Mouse (Mus musculus) hindbrain, embryonic 12.5 days (tissue): ENCODE results near the gene Tgfbr1. TPM values are rescaled to one million over a fixed set of nuclear protein-coding genes. Genes with fewer than 3 reads are reported as not detected.
A peak's percentile ranks its signal among the peaks of the same experiment; 100 is the strongest.

Experiments
- ATAC-seq: fragments of 200-750 bp; cut with Nextera tagmentation; 2 replicates; pipeline ENCODE4 v1.8.0; 2017; ENCODE audit warnings: moderate TSS enrichment; ENCODE audit not compliant: low FRiP score
- H3K27ac ChIP-seq: fragments of 300-500 bp; sonication (generic); 2 replicates; pipeline ENCODE4 v1.5.1; 2016; ENCODE audit warnings: mild to moderate bottlenecking
- H3K27me3 ChIP-seq: fragments of 300-500 bp; sonication (generic); 2 replicates; pipeline ENCODE4 v1.6.1; 2016; ENCODE audit warnings: mild to moderate bottlenecking
- H3K36me3 ChIP-seq: fragments of 300-500 bp; sonication (generic); 2 replicates; pipeline ENCODE4 v1.6.1; 2016; ENCODE audit warnings: mild to moderate bottlenecking
- H3K4me1 ChIP-seq: fragments of 300-500 bp; sonication (generic); 2 replicates; pipeline ENCODE4 v1.6.1; 2016
- H3K4me2 ChIP-seq: fragments of 300-500 bp; sonication (generic); replicated peaks from 2 replicates; pipeline ENCODE4 v1.6.1; 2016; ENCODE audit warnings: mild to moderate bottlenecking
- H3K4me3 ChIP-seq: fragments of 300-500 bp; sonication (generic); 2 replicates; pipeline ENCODE4 v1.5.1; 2016; ENCODE audit warnings: mild to moderate bottlenecking
- H3K9ac ChIP-seq: fragments of 300-500 bp; sonication (generic); 2 replicates; pipeline ENCODE4 v1.6.1; 2016; ENCODE audit warnings: mild to moderate bottlenecking, moderate library complexity
- H3K9me3 ChIP-seq: fragments of 300-500 bp; sonication (generic); replicated peaks from 2 replicates; pipeline ENCODE4 v1.6.1; 2016; ENCODE audit warnings: mild to moderate bottlenecking
- WGBS: fragments of 180-500 bp; shearing (Covaris S2); methylation state at CpG from one replicate; pipeline ENCODE4 v1.1.7; 2016; 5-methylcytosine and 5-hydroxymethylcytosine counted together
- polyA plus RNA-seq: library from polyadenylated mRNA; unstranded; fragments of >200 nt; fragmentation: Nextera tagmentation; extraction: Ambion mirVana; gene quantifications from 2 replicates; pipeline ENCODE4 v1.2.1, GENCODE M21; 2016

Gene Tgfbr1
- polyA plus RNA-seq, 1 experiment from 2014 or later: 96.7 TPM

GRCm38 (mm10) chr4:47322315-47322714 lies 30.7 kb upstream of the Tgfbr1 start:
- ATAC-seq: no peak
- H3K9ac ChIP-seq: no peak overlapping the region
- no peak overlapping the region for H3K27ac ChIP-seq
- 77% methylated on average over 3 of the region's 3 CpGs for WGBS
- no peaks in the 10 kb centered on the region for H3K27me3 ChIP-seq
- H3K4me3 ChIP-seq: no peak overlapping the region
- peaks cover 3% of the 10 kb centered on the region; the same call in 1 of the 2 replicates for H3K4me1 ChIP-seq
- H3K9me3 ChIP-seq: no peaks in the 10 kb centered on the region
- H3K4me2 ChIP-seq: no peak overlapping the region
- no peaks in the 10 kb centered on the region for H3K36me3 ChIP-seq

GRCm38 (mm10) chr4:47324206-47324605 lies 28.8 kb upstream of the Tgfbr1 start:
- ATAC-seq: no peak
- Histone ChIP-seq H3K27ac (no peak overlapping the region), H3K9me3 (no peaks in the 10 kb centered on the region), H3K4me3 (no peak overlapping the region), H3K27me3 (no peaks in the 10 kb centered on the region), H3K4me1 (peaks cover 3% of the 10 kb centered on the region; the same call in 1 of the 2 replicates), H3K4me2 (no peak overlapping the region), H3K9ac (no peak overlapping the region), H3K36me3 (no peaks in the 10 kb centered on the region)
- 86% methylated on average over 1 of the region's 1 CpGs for WGBS

- no peaks in the 10 kb centered on the region for H3K9me3 ChIP-seq
- no peak overlapping the region for H3K4me2 ChIP-seq
- H3K9ac ChIP-seq: no peak overlapping the region
- peaks cover 3% of the 10 kb centered on the region; the same call in 1 of the 2 replicates for H3K4me1 ChIP-seq
- H3K36me3 ChIP-seq: no peaks in the 10 kb centered on the region
- 81% methylated on average over 3 of the region's 3 CpGs for WGBS
- no peak overlapping the region for H3K27ac ChIP-seq
- H3K4me3 ChIP-seq: no peak overlapping the region
- no peaks in the 10 kb centered on the region for H3K27me3 ChIP-seq
- ATAC-seq: no peak
Observed at GRCm38 (mm10) chr4:47327782-47328181, 25.2 kb upstream of the Tgfbr1 start.

- 23% methylated on average over 1 of the region's 1 CpGs for WGBS
- H3K27me3 ChIP-seq: no peaks in the 10 kb centered on the region
- H3K27ac ChIP-seq: no peak overlapping the region
- H3K4me2 ChIP-seq: no peak overlapping the region
- no peaks in the 10 kb centered on the region for H3K36me3 ChIP-seq
- no peaks in the 10 kb centered on the region for H3K4me1 ChIP-seq
- ATAC-seq: no peak
- no peaks in the 10 kb centered on the region for H3K9me3 ChIP-seq
- H3K4me3 ChIP-seq: no peak overlapping the region
- H3K9ac ChIP-seq: no peak overlapping the region
Observed at GRCm38 (mm10) chr4:47329285-47329684, 23.7 kb upstream of the Tgfbr1 start.

GRCm38 (mm10) chr4:47330378-47331052 lies 22.5 kb upstream of the Tgfbr1 start:
- Histone ChIP-seq H3K4me1 (no peaks in the 10 kb centered on the region), H3K36me3 (no peaks in the 10 kb centered on the region), H3K9ac (no peak overlapping the region), H3K9me3 (no peaks in the 10 kb centered on the region), H3K4me2 (no peak overlapping the region), H3K27me3 (no peaks in the 10 kb centered on the region), H3K4me3 (no peak overlapping the region), H3K27ac (no peak overlapping the region)
- ATAC-seq: no peak
- 91% methylated on average over 13 of the region's 13 CpGs for WGBS

- no peak for ATAC-seq
- no peak overlapping the region for H3K9ac ChIP-seq
Observed at GRCm38 (mm10) chr4:47332812-47333343, 20.1 kb upstream of the Tgfbr1 start.

GRCm38 (mm10) chr4:47333541-47333940 lies 19.5 kb upstream of the Tgfbr1 start:
- Histone ChIP-seq H3K4me1 (no peaks in the 10 kb centered on the region), H3K36me3 (no peaks in the 10 kb centered on the region), H3K4me2 (no peak overlapping the region), H3K27me3 (no peaks in the 10 kb centered on the region), H3K27ac (no peak overlapping the region), H3K4me3 (no peak overlapping the region), H3K9me3 (no peaks in the 10 kb centered on the region), H3K9ac (no peak overlapping the region)
- 88% methylated on average over 3 of the region's 3 CpGs for WGBS
- no peak for ATAC-seq

More at GRCm38 (mm10) chr4:47332812-47333343, 20.1 kb upstream of the Tgfbr1 start:
- Histone ChIP-seq H3K4me1 (no peaks in the 10 kb centered on the region), H3K4me3 (no peak overlapping the region), H3K27me3 (no peaks in the 10 kb centered on the region), H3K27ac (no peak overlapping the region), H3K36me3 (no peaks in the 10 kb centered on the region), H3K9me3 (no peaks in the 10 kb centered on the region), H3K4me2 (no peak overlapping the region)
- WGBS: 88% methylated on average over 6 of the region's 6 CpGs

- no peak overlapping the region for H3K27ac ChIP-seq
- no peaks in the 10 kb centered on the region for H3K27me3 ChIP-seq
- no peaks in the 10 kb centered on the region for H3K36me3 ChIP-seq
- 66% methylated on average over 3 of the region's 3 CpGs for WGBS
- ATAC-seq: no peak
- H3K4me2 ChIP-seq: no peak overlapping the region
- H3K9me3 ChIP-seq: no peaks in the 10 kb centered on the region
- H3K4me1 ChIP-seq: 0 out of 2 replicates have a peak, but pooled peaks cover 2% of the 10 kb centered on the region
- no peak overlapping the region for H3K4me3 ChIP-seq
- H3K9ac ChIP-seq: no peak overlapping the region
Observed at GRCm38 (mm10) chr4:47336941-47337600, 16.0 kb upstream of the Tgfbr1 start.

- H3K27me3 ChIP-seq: no peaks in the 10 kb centered on the region
- H3K4me1 ChIP-seq: 0 out of 2 replicates have a peak, but pooled peaks cover 8% of the 10 kb centered on the region
- no peaks in the 10 kb centered on the region for H3K9me3 ChIP-seq
- WGBS: 38% methylated on average over 8 of the region's 8 CpGs
- no peak overlapping the region for H3K4me3 ChIP-seq
- no peak overlapping the region for H3K4me2 ChIP-seq
- no peak overlapping the region for H3K9ac ChIP-seq
- ATAC-seq: no peak
- H3K36me3 ChIP-seq: no peaks in the 10 kb centered on the region
- no peak overlapping the region for H3K27ac ChIP-seq
Observed at GRCm38 (mm10) chr4:47342632-47343031, 10.4 kb upstream of the Tgfbr1 start.

GRCm38 (mm10) chr4:47347022-47347421 lies 6.0 kb upstream of the Tgfbr1 start:
- no peaks in the 10 kb centered on the region for H3K27me3 ChIP-seq
- no peaks in the 10 kb centered on the region for H3K9me3 ChIP-seq
- no peak overlapping the region for H3K4me3 ChIP-seq
- WGBS: 62% methylated on average over 4 of the region's 4 CpGs
- no peak for ATAC-seq
- H3K27ac ChIP-seq: no peak overlapping the region
- H3K36me3 ChIP-seq: no peaks in the 10 kb centered on the region
- no peak overlapping the region for H3K4me2 ChIP-seq
- no peak overlapping the region for H3K9ac ChIP-seq
- H3K4me1 ChIP-seq: peaks cover 22% of the 10 kb centered on the region

GRCm38 (mm10) chr4:47349759-47350158 lies 3.3 kb upstream of the Tgfbr1 start:
- no peak overlapping the region for H3K4me3 ChIP-seq
- no peaks in the 10 kb centered on the region for H3K9me3 ChIP-seq
- peaks cover 23% of the 10 kb centered on the region for H3K4me1 ChIP-seq
- no peaks in the 10 kb centered on the region for H3K36me3 ChIP-seq
- no peak overlapping the region for H3K9ac ChIP-seq
- WGBS: 31% methylated on average over 6 of the region's 6 CpGs
- no peak overlapping the region for H3K4me2 ChIP-seq
- no peak overlapping the region for H3K27ac ChIP-seq
- no peak for ATAC-seq
- no peaks in the 10 kb centered on the region for H3K27me3 ChIP-seq

- Histone ChIP-seq H3K4me1 (peaks cover 32% of the 10 kb centered on the region), H3K9ac (no peak overlapping the region), H3K27ac (no peak overlapping the region), H3K27me3 (no peaks in the 10 kb centered on the region), H3K4me2 (peak overlapping the region; percentile 94), H3K36me3 (no peaks in the 10 kb centered on the region), H3K9me3 (no peaks in the 10 kb centered on the region), H3K4me3 (peak overlapping the region; percentile 92)
- ATAC-seq: no peak
- WGBS: 19% methylated on average over 9 of the region's 9 CpGs
Observed at GRCm38 (mm10) chr4:47351386-47352049, 1.5 kb upstream of the Tgfbr1 start.
